Mouse (Mus musculus) stomach, embryonic 16.5 days (tissue): Measurements from ENCODE around the gene Rmnd5a. TPM values are rescaled to one million over a fixed set of nuclear protein-coding genes. Genes with fewer than 3 reads are reported as not detected.
"Not testable (repeated sequence)": the region's sequence is repeated elsewhere in the genome, so short reads cannot be mapped to it uniquely, and the experiment has no call there.

Experiments
- ATAC-seq: fragments of 200-750 bp; cut with Nextera tagmentation; 2 replicates; pipeline ENCODE4 v1.8.0; 2017; ENCODE audit warnings: moderate number of reproducible peaks, moderate TSS enrichment; ENCODE audit not compliant: insufficient read depth, low FRiP score
- H3K27ac ChIP-seq: fragments of 300-500 bp; sonication (generic); 2 replicates; pipeline ENCODE4 v1.5.1; 2014; ENCODE audit warnings: low read length
- H3K27me3 ChIP-seq: fragments of 300-500 bp; sonication (generic); 2 replicates; pipeline ENCODE4 v1.6.1; 2014; ENCODE audit warnings: low read length, control low read depth, mixed read lengths; ENCODE audit not compliant: control insufficient read depth, insufficient read depth
- H3K36me3 ChIP-seq: fragments of 300-500 bp; sonication (generic); 2 replicates; pipeline ENCODE4 v1.6.1; 2014; ENCODE audit warnings: low read length; ENCODE audit not compliant: control insufficient read depth, insufficient read depth
- H3K4me1 ChIP-seq: fragments of 300-500 bp; sonication (generic); 2 replicates; pipeline ENCODE4 v1.6.1; 2014; ENCODE audit warnings: low read length, control low read depth, mixed read lengths; ENCODE audit not compliant: control insufficient read depth, insufficient read depth
- H3K4me2 ChIP-seq: fragments of 300-500 bp; sonication (generic); 2 replicates; pipeline ENCODE4 v1.6.1; 2014; ENCODE audit warnings: low read depth, low read length, mixed read lengths
- H3K4me3 ChIP-seq: fragments of 300-500 bp; sonication (generic); replicated peaks from 2 replicates; pipeline ENCODE4 v1.5.1; 2014; ENCODE audit warnings: mild to moderate bottlenecking, low read length
- H3K9ac ChIP-seq: fragments of 300-500 bp; sonication (generic); 2 replicates; pipeline ENCODE4 v1.6.1; 2014; ENCODE audit warnings: low read length
- H3K9me3 ChIP-seq: fragments of 300-500 bp; sonication (generic); replicated peaks from 2 replicates; pipeline ENCODE4 v1.6.1; 2016; ENCODE audit warnings: low read length, control low read depth; ENCODE audit not compliant: control insufficient read depth
- WGBS: fragments of 180-500 bp; shearing (Covaris S2); extraction: QIAGEN DNeasy Blood & Tissue Kit; methylation state at CpG from one replicate; pipeline ENCODE4 v1.1.7; 2014; 5-methylcytosine and 5-hydroxymethylcytosine counted together
- polyA plus RNA-seq: library from polyadenylated mRNA; unstranded; fragments of >200 nt; fragmentation: Nextera tagmentation; extraction: Ambion mirVana; gene quantifications from 2 replicates; pipeline ENCODE4 v1.2.1, GENCODE M21; 2015

The Rmnd5a gene
- 9.5 and 10.1 TPM in 2 replicates for polyA plus RNA-seq

GRCm38 (mm10) chr6:71440492-71441250 lies at the start of gene Rmnd5a:
Rmnd5a (minus strand) TSS chr6:71440637.
- Histone ChIP-seq H3K27me3 (no peaks in the 10 kb centered on the region), H3K9ac (peak within 1 kb of the TSS; percentile 95), H3K27ac (peak within 1 kb of the TSS; percentile 95), H3K9me3 (0 out of 2 replicates have a peak, but pooled peaks cover 4% of the 10 kb centered on the region), H3K4me3 (peak within 1 kb of the TSS; percentile 96), H3K4me2 (peak within 1 kb of the TSS; percentile 83), H3K36me3 (no peaks in the 10 kb centered on the region), H3K4me1 (peaks cover 23% of the 10 kb centered on the region)
- under 1% methylated on average over 75 of the region's 75 CpGs for WGBS
- peak; percentile 98 for ATAC-seq

- H3K27me3 ChIP-seq = no peaks in the 10 kb centered on the region
- H3K4me2 ChIP-seq = peak overlapping the region; percentile 25; the same call in 1 of the 2 replicates
- no peaks in the 10 kb centered on the region for H3K4me1 ChIP-seq
- H3K36me3 ChIP-seq = no peaks in the 10 kb centered on the region
- 24% methylated on average over 4 of the region's 4 CpGs for WGBS
- H3K4me3 ChIP-seq = no peak overlapping the region
- peak; percentile 80; the same call in 1 of the 2 replicates for ATAC-seq
- no peak overlapping the region for H3K9ac ChIP-seq
- peak overlapping the region; percentile 82 for H3K27ac ChIP-seq
- H3K9me3 ChIP-seq = no peaks in the 10 kb centered on the region
Measured at GRCm38 (mm10) chr6:71487966-71488365, 47.5 kb upstream of the Rmnd5a start.

GRCm38 (mm10) chr6:71486867-71487266 lies 46.4 kb upstream of the Rmnd5a start:
- no peak overlapping the region for H3K4me2 ChIP-seq

GRCm38 (mm10) chr6:71486226-71486625 lies 45.8 kb upstream of the Rmnd5a start:
- no peak overlapping the region for H3K4me3 ChIP-seq
- H3K27ac ChIP-seq = no peak overlapping the region
- no peak overlapping the region for H3K9ac ChIP-seq
- no peak overlapping the region for H3K4me2 ChIP-seq
- H3K9me3 ChIP-seq = no peaks in the 10 kb centered on the region
- H3K4me1 ChIP-seq = no peaks in the 10 kb centered on the region
- 50% methylated on average over 2 of the region's 2 CpGs for WGBS
- H3K36me3 ChIP-seq = no peaks in the 10 kb centered on the region
- no peaks in the 10 kb centered on the region for H3K27me3 ChIP-seq
- no peak for ATAC-seq

More at GRCm38 (mm10) chr6:71486867-71487266, 46.4 kb upstream of the Rmnd5a start:
- no peaks in the 10 kb centered on the region for H3K36me3 ChIP-seq
- H3K4me3 ChIP-seq = no peak overlapping the region
- WGBS = 73% methylated on average over 1 of the region's 1 CpGs
- no peaks in the 10 kb centered on the region for H3K4me1 ChIP-seq
- H3K9ac ChIP-seq = no peak overlapping the region
- no peaks in the 10 kb centered on the region for H3K27me3 ChIP-seq
- ATAC-seq = no peak
- H3K9me3 ChIP-seq = no peaks in the 10 kb centered on the region
- H3K27ac ChIP-seq = no peak overlapping the region; the same call in 1 of the 2 replicates

GRCm38 (mm10) chr6:71485246-71485645 lies 44.8 kb upstream of the Rmnd5a start:
- Histone ChIP-seq H3K36me3 (no peaks in the 10 kb centered on the region), H3K27ac (no peak overlapping the region), H3K27me3 (no peaks in the 10 kb centered on the region), H3K4me1 (no peaks in the 10 kb centered on the region), H3K4me3 (no peak overlapping the region), H3K9ac (no peak overlapping the region), H3K9me3 (no peaks in the 10 kb centered on the region), H3K4me2 (no peak overlapping the region)
- 73% methylated on average over 5 of the region's 5 CpGs for WGBS
- ATAC-seq = no peak

- Histone ChIP-seq H3K27ac (no peak overlapping the region), H3K9ac (no peak overlapping the region), H3K4me2 (no peak overlapping the region), H3K4me1 (no peaks in the 10 kb centered on the region), H3K36me3 (no peaks in the 10 kb centered on the region), H3K4me3 (no peak overlapping the region), H3K9me3 (no peaks in the 10 kb centered on the region), H3K27me3 (no peaks in the 10 kb centered on the region)
- ATAC-seq = no peak
- WGBS = 73% methylated on average over 7 of the region's 7 CpGs
Measured at GRCm38 (mm10) chr6:71481136-71481535, 40.7 kb upstream of the Rmnd5a start.

GRCm38 (mm10) chr6:71480136-71480535 lies 39.7 kb upstream of the Rmnd5a start:
- Histone ChIP-seq H3K27me3 (no peaks in the 10 kb centered on the region), H3K36me3 (no peaks in the 10 kb centered on the region), H3K27ac (no peak overlapping the region), H3K4me3 (no peak overlapping the region), H3K4me2 (no peak overlapping the region), H3K9ac (no peak overlapping the region), H3K9me3 (no peaks in the 10 kb centered on the region), H3K4me1 (no peaks in the 10 kb centered on the region)
- 74% methylated on average over 1 of the region's 1 CpGs for WGBS
- no peak for ATAC-seq

GRCm38 (mm10) chr6:71479588-71479987 lies 39.2 kb upstream of the Rmnd5a start:
- H3K4me2 ChIP-seq, H3K4me1 ChIP-seq, H3K27ac ChIP-seq, H3K9ac ChIP-seq, H3K36me3 ChIP-seq, H3K9me3 ChIP-seq, H3K4me3 ChIP-seq, H3K27me3 ChIP-seq: not testable (repeated sequence)
- ATAC-seq = peak; percentile 44; the same call in 1 of the 2 replicates
- WGBS = 78% methylated on average over 2 of the region's 2 CpGs

GRCm38 (mm10) chr6:71478816-71479568 lies 38.6 kb upstream of the Rmnd5a start:
- H3K27me3 ChIP-seq, H3K4me1 ChIP-seq, H3K9me3 ChIP-seq, H3K36me3 ChIP-seq, ATAC-seq, H3K4me3 ChIP-seq, H3K4me2 ChIP-seq, H3K9ac ChIP-seq, H3K27ac ChIP-seq: not testable (repeated sequence)
- WGBS = 88% methylated on average over 10 of the region's 10 CpGs
